Mouse (Mus musculus) telencephalon, adult 2 months (tissue): ENCODE measurements around the gene Stra6.
A peak's percentile ranks its signal among the peaks of the same experiment; 100 is the strongest.

Source experiments
- DNase-seq: peaks from one replicate; pipeline ENCODE4 v3.0.0-alpha.2; 2011; ENCODE audit warnings: low read depth, low spot score

The Stra6 gene

GRCm38 (mm10) chr9:58169426-58169825 lies 105.8 kb downstream of the Stra6 start:
- DNase-seq, result no peak

DNA sequence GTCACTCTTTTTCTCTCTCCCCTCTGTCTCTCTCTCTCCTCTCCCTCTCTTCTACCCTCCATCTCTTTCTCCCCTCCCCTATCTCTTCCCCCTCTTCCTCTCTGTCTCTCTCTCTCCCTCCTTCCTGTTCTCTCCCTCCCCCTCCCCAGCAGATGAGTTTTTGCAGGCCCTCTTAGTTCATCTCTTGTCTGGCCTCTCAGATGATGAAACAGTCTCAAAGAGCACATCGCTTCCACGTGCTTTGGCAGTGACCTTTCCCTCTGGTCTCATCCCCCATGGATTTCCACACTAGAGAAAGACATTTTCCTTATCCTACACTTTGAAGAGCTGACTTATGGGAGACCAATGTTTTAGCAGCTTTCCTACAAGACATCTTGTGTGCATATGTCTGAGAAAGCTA lies 109.3 kb downstream of the Stra6 start:
- no peak for DNase-seq

DNA sequence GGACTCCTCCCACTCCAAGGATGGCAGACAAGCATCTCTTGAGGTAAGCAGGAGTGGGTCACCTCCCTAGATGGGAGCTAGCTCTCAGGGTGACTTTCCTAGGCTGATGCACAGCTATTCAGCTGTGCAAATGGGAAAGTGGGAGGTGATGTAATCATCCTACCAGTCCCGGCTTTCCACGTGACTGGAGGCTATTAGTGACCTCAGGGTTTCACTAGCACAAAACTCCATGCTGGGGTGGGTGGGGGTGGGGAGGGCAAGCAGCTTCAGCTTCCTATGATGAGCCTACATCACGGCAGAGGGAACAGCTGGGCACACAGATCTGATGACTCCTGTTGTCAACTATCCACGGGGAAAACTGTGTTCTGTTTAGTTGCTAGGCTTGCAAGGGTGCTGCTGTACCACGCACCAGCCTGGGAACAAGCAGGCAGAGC lies 111.2 kb downstream of the Stra6 start:
- DNase-seq, result no peak

- peak; percentile 91 for DNase-seq
These were observed 112.3 kb downstream of the Stra6 start for GRCm38 (mm10) chr9:58175745-58176487.

DNA sequence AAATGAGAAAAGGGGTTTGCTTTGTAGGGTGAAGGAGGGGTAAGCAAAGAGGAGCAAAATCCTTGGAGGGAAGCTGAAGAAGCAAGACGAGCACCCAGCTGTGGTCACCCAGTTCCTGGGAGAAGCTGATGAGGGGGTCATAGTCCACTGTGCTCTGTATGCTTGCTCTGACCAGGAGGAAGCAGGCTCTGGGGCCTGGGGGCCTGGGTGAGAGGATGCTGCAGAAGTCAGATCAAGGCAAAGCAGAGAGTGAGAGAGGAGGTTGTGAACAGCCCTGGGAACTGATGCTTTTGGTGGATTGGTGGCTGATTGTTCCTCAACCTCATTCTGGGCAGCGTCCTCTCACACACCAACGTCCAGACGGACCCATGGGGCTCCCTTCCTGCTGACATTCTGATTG lies 113.6 kb downstream of the Stra6 start:
- no peak for DNase-seq

DNA sequence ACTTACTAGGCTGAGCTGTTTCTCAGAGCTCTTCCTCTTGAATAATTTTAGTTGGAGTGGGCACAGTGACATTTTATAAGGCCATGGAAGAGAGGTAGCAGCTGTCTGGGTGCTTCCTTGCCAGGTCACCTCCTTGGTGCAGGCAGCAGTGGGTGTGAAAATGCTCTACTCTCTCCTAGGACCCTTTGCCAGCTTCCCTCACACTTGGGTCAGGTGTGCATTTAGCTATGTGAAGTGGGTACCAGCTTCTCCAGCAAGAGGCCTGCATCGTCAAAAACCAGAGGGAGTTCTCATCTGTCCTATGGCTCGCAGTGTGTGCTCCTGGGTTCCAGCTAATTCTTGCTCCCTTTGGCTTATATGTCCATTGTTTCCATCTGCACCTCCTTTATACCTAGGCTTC lies 115.8 kb downstream of the Stra6 start:
- DNase-seq, result no peak

- no peak for DNase-seq
These were observed 120.9 kb downstream of the Stra6 start for GRCm38 (mm10) chr9:58184456-58184855.

DNA sequence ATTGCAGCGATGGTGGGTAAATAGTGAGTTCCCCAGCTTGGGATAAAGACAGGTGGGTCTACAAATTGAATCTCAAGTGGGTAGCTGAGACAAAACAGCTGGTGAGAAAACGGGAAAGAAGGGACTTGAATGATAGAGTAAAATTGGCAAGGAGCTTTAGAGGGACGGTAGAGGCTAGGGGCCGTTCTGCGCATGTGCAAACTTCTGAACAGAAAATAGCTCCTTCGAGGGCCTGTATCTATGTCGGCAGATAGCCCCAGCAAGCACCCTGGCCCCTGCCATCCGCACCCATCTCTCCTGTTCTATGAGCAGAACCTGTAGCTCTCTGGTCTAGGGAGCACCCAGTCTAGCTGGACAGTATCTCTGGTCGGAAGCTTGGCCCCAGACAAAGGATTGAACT lies 130.6 kb downstream of the Stra6 start:
- no peak for DNase-seq

DNA sequence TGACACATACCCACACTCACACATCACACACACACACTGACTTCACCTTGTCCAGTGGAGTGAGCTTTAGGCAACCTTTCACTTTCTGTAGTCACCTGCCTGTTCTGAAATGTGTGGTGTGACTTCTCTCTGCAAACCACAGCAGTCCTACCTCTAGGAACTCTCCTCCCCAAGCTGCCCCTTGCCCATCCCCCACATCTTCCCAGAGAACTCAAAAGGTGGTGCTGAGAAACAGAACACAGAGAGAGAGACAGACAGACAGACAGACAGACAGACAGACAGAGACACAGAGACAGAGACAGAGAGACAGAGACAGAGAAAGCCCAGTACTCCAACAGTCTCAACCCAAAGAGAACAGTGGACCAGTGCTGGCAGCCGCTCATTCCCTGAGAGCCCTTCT lies 132.1 kb downstream of the Stra6 start:
- no peak for DNase-seq

DNA sequence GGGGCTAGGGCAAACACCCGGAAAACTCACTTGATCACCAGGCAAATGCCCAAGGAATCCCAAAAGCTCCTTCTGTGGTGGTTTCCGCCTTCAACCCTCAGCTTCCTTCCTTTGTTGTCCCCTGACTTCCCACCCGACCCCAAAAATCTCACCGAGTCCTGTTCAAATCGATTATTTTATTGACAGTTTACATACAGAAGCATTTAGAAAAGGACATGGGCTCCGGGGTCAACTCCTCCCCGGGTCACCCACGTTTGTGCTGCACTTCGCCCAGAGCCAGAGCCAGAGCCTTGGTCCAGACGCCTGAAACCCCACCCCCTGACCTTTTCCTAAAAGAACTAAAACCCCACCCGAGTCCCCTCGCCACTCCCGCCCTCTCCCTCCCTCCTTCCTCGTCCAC lies 132.6 kb downstream of the Stra6 start:
- DNase-seq, result no peak

GRCm38 (mm10) chr9:58196610-58197567 lies 133.3 kb downstream of the Stra6 start:
- DNase-seq, result no peak

DNA sequence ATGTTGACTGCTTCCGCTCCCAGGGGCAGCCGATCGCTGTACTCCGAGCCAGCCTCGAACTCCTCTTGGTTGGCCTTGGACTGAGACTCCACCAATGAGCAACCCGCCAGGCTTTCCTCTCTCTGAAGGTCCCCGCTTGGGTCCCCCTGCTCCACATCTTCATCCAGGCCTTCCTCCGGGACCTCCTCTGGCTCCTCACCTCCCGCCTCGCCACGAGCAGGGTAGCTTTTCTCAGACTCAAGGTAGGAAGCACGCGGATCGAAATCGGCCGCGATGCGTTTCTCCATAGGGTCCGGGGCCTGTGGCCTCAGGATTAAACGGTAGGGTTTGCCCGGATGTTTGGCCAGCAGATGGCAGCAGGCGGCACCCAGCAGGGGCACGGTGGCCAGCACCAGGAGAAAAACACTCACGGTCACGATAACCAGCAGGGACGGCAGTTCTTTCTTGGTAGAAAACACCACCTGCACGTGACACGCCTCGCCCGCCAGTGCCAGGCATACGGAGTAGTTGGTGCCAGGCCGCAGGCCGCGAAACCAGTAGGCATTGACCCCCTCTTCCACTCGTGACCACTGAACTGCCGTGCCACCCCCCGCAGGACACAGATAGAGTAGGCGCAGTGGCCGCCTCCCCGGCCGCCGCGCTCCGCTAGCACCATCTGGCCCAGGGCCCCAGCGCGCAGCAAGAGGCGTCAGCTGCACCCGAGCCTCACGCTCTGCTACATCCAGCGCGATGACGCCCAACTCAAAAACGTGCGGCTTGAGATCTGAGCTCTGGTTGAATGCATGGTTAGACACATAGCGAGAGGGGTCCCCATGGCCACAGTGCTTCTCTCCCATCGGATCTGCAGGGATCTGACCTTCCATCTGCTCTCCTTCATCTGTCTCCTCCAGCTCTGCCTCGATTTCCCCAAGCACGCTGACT lies 134.5 kb downstream of the Stra6 start:
- DNase-seq, result no peak

GRCm38 (mm10) chr9:58198801-58199371 lies 135.3 kb downstream of the Stra6 start:
- DNase-seq, result no peak

DNA sequence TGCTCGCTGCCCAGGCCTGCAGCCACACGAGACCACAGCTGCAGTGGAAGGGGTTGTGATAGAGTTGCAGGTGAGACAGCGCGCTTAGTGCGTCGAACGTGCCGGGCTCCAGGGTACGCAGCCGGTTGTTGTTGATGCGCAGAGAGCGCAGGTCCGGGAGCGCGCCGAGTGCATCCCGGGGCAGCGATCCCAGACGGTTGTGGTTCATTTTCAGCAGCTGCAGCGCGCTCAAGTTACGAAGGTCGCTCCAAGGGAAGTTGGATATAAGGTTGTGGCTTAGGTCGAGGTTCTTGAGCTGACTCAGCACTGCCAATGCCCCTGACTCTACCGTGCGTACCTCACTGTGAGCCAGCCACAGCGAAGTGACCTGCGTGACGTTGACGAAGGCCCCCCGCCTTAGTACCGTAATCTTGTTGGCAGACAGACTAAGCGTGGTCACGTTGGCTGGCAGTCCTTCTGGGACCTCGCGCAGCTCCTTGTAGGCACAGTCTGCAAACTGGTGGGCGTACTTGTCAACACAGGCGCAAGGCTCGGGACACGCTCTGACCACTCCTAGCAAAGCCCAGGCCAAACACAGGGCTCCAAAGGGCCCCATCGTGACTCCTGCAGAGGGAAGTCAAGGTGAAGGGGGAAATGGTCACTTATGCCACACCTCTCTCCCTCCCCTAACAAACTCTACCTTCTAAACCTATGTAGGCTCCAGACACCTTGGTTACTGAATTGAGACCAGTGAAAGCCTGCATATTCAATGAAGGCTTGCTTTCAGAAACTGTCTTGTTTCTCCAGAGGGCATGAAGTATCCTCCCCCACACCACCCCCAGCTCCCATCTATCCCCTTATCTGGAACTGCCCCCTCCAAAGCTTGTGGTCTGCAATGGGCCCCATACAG lies 136.0 kb downstream of the Stra6 start:
- DNase-seq, result no peak

- DNase-seq, result no peak
These were observed 136.9 kb downstream of the Stra6 start for GRCm38 (mm10) chr9:58200270-58201090.

DNA sequence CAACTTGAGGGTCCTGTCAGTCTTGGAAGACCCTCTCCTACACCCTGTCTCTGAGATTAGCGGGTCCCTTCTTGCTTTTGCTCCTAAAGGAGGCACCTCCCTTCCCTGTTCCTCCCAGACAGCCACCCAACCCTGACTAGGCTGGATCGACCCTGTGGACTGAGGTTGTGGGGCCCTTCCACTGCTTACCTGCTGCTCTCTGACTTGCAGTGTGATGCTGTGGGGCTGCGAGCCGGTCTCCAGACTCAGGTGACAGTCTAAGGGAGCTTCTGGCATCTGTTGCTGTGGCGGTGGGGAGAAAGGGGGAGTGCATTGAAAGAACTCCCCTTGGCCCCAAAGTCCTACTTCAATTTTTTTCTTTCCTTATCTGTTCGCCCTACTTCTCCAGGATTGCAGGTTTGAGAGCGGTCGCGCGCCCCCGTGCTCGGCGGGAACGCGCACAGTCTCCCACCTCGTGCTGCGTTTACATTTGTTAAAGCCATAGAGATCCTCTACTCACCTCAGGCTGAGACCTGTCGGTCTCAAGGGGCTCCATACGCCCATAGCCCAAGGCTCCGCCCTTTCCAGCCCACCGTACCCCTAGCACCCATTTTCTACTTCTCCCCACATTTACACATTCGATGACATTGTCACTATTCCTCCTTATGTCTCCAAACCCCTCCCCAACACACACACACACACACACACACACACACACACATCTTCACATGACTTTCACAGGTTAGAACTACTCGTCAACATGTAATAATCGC lies 137.7 kb downstream of the Stra6 start:
- no peak for DNase-seq

DNA sequence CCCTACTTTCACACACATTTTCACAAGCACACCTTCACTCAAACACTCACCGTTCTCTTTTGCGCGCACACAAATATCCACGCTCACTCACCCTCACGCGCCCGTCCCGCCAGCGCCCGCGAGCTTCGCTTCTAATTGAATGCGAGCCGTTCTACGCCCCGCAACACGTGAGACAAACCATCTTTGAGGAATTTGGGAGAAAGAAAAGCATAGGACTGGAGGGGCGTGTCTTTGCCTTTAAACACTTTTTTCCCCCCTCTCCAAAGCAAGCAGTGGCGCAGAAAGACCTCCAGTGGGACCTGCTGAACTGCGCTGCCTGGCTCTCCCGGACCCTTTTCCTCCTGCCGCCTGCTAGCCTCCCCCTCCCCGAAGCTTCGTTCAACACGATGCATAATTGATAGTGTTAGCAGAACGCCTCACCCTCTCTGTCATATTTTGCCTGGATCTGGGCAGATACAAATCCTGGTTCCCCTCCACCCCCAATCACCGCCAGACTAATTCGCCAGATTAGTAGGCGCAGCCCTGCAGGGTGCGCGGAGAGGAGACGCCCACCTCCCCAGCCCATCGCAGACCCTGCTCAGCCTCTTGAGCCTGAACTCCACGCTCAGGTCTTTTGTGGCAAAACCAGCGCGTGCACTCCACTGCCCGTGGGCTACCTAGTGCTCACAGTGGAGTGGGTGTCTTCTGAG lies 138.4 kb downstream of the Stra6 start:
- no peak for DNase-seq
